Mouse (Mus musculus) heart, adult 2 months (tissue): ENCODE results near the gene Gm9803. TPM values are rescaled to one million over a fixed set of nuclear protein-coding genes. Genes with fewer than 3 reads are reported as not detected.

Experiments
- DNase-seq, 2 experiments: peaks; one replicate each; pipeline ENCODE4 v3.0.0; 2021
- H3K27ac ChIP-seq: fragments of 200-600 bp; 2 replicates; pipeline ENCODE4 v1.8.1; 2022
- H3K27me3 ChIP-seq: fragments of 200-500 bp; 2 replicates; pipeline ENCODE4 v1.6.1; 2012; ENCODE audit warnings: mild to moderate bottlenecking, low read length, inconsistent platforms, mixed read lengths; ENCODE audit not compliant: control insufficient read depth, insufficient read depth
- H3K36me3 ChIP-seq: fragments of 200-500 bp; 2 replicates; pipeline ENCODE4 v1.6.1; 2012; ENCODE audit warnings: low read length, inconsistent platforms; ENCODE audit not compliant: control insufficient read depth, insufficient read depth
- H3K4me1 ChIP-seq: fragments of 200-500 bp; 2 replicates; pipeline ENCODE4 v1.6.1; 2011; ENCODE audit warnings: low read length; ENCODE audit not compliant: control insufficient read depth, insufficient read depth
- H3K4me3 ChIP-seq: fragments of 200-600 bp; 2 replicates; pipeline ENCODE4 v1.8.1; 2022
- H3K79me2 ChIP-seq: fragments of 200-500 bp; replicated peaks from 2 replicates; pipeline ENCODE4 v1.6.1; 2012; ENCODE audit warnings: mild to moderate bottlenecking, inconsistent platforms, low read length, moderate library complexity, mixed read lengths; ENCODE audit not compliant: control insufficient read depth, insufficient read depth
- H3K9ac ChIP-seq: fragments of 200-500 bp; 2 replicates; pipeline ENCODE4 v1.6.1; 2012; ENCODE audit warnings: low read depth, mild to moderate bottlenecking, control low read depth, inconsistent platforms, low read length, mixed read lengths
- CTCF ChIP-seq: fragments of 200-600 bp; IDR thresholded peaks from 2 replicates; pipeline ENCODE4 v1.8.1; 2022; ENCODE audit warnings: antibody characterized with exemption, mild to moderate bottlenecking, moderate library complexity
- EP300 ChIP-seq: fragments of 200-500 bp; IDR thresholded peaks from 2 replicates; pipeline ENCODE4 v1.6.1; 2011; ENCODE audit warnings: low read depth, low read length, control low read depth; ENCODE audit not compliant: insufficient read depth
- POLR2A ChIP-seq: fragments of 200-500 bp; IDR thresholded peaks from 2 replicates; pipeline ENCODE4 v1.6.1; 2011; ENCODE audit warnings: mild to moderate bottlenecking, low read depth, low read length, control low read depth; ENCODE audit not compliant: insufficient read depth
- WGBS: fragments of 180-500 bp; shearing (Covaris S2); methylation state at CpG from one replicate; pipeline ENCODE4 v1.1.7; 2018; 5-methylcytosine and 5-hydroxymethylcytosine counted together
- intact Hi-C: fragments of 180-260 bp; cut with DNase I; formaldehyde crosslinking; loops from one replicate; pipeline ENCODE4 v1.15.1; 2025
- polyA plus RNA-seq: library from polyadenylated mRNA; depleted of rRNA; stranded (reverse); fragments of >200 nt; gene quantifications from 2 replicates; pipeline ENCODE4 v1.2.3, GENCODE M21; 2012
- total RNA-seq, 2 experiments: library from RNA; stranded (reverse); gene quantifications; 2 replicates each; pipeline ENCODE4 v1.2.3; 2021

Gene Gm9803
- total and polyA plus RNA-seq, 3 experiments, result 7.9 to 95.5 (median 18.6) TPM

DNA sequence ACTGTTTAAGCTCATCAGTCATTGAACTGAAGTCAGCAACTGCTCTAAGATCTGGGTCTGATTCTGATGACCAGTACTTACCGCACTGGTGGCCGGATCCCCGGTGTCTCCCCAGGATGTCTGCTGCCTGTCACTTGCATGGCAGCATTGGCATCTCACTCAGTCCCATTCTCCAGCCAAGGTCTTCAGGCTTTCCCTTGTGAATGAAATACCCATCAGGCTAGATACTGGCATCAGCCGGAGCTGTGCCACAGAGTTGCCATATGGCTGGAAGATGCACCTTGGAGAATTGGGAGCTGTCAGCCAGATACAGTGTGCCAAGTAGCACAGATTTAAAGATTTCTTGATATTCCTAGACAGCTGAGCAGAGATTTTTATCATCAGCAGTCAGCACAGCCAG lies 21.3 kb upstream of the Gm9803 start:
- intact Hi-C loops, result no loop called here
- TF ChIP-seq EP300 (no peak), POLR2A (no peak), CTCF (no peak)
- no peaks in the 10 kb centered on the region for H3K4me1 ChIP-seq
- no peak overlapping the region for H3K4me3 ChIP-seq
- H3K27ac ChIP-seq, result no peak overlapping the region
- H3K27me3 ChIP-seq, result no peaks in the 10 kb centered on the region
- no peaks in the 10 kb centered on the region for H3K36me3 ChIP-seq
- WGBS, result 89% methylated on average over 4 of the region's 4 CpGs
- H3K9ac ChIP-seq, result no peak overlapping the region
- no peaks in the 10 kb centered on the region for H3K79me2 ChIP-seq
- no peak for DNase-seq

GRCm38 (mm10) chr10:43504291-43504690 lies 19.6 kb upstream of the Gm9803 start:
- TF ChIP-seq EP300 (no peak), CTCF (no peak), POLR2A (no peak)
- Histone ChIP-seq H3K9ac (no peak overlapping the region), H3K27ac (no peak overlapping the region), H3K36me3 (no peaks in the 10 kb centered on the region), H3K27me3 (no peaks in the 10 kb centered on the region), H3K4me1 (no peaks in the 10 kb centered on the region), H3K4me3 (no peak overlapping the region), H3K79me2 (no peaks in the 10 kb centered on the region)
- intact Hi-C loops, result no loop called here
- WGBS, result 38% methylated on average over 1 of the region's 1 CpGs
- DNase-seq, result no peak

DNA sequence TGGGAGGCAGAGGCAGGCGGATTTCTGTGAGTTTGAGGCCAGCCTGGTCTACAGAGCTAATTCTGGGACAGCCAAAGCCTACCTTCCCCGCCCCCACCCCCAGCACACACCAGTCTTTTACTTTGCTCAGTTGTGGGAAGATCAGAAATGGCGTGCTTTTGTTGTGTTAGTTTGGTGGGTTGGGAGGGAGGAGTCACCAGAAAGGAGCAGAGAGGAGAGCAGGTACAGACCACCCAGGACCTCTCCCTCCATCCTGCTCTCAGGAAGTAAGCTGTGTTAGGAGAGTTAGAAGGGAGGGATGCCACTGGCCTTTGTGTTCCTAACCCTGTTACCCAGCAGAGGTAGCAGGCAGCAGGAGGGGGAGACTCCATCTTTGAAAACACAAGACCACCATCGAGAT lies 16.8 kb upstream of the Gm9803 start:
- no peaks in the 10 kb centered on the region for H3K36me3 ChIP-seq
- WGBS, result 80% methylated on average over 4 of the region's 4 CpGs

DNA sequence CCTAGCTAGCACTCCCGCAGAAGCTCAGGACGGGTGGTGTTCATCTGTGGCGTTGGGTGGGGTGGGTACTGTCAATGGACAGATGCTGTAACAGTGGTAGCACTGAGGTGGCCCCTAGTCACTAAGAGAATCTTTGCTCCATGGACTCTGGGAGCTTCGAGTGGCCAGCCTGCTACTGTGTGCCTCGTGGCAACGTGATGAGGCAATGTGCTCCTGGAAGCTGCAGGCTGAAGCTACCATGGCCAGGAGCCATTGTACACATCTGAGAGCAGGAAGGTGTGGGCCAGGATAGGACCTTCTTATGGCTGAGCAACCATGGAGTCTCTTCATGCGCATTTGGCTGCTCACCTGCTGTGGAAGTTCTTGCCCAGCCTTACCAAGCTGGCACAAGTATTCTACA lies 14.7 kb upstream of the Gm9803 start:
- Histone ChIP-seq H3K4me3 (no peak overlapping the region), H3K4me1 (no peaks in the 10 kb centered on the region), H3K9ac (no peak overlapping the region), H3K79me2 (no peaks in the 10 kb centered on the region), H3K36me3 (no peaks in the 10 kb centered on the region), H3K27me3 (no peaks in the 10 kb centered on the region), H3K27ac (no peak overlapping the region)
- TF ChIP-seq EP300 (no peak), CTCF (no peak), POLR2A (no peak)
- no peak for DNase-seq
- intact Hi-C loops, result no loop called here
- 93% methylated on average over 7 of the region's 7 CpGs for WGBS

More for the DNA sequence above, 16.8 kb upstream of the Gm9803 start:
- Histone ChIP-seq H3K79me2 (no peaks in the 10 kb centered on the region), H3K4me1 (no peaks in the 10 kb centered on the region), H3K27me3 (no peaks in the 10 kb centered on the region), H3K27ac (no peak overlapping the region), H3K4me3 (no peak overlapping the region), H3K9ac (no peak overlapping the region)
- intact Hi-C loops, result no loop called here
- no peak for DNase-seq
- TF ChIP-seq POLR2A (no peak), CTCF (no peak), EP300 (no peak)

DNA sequence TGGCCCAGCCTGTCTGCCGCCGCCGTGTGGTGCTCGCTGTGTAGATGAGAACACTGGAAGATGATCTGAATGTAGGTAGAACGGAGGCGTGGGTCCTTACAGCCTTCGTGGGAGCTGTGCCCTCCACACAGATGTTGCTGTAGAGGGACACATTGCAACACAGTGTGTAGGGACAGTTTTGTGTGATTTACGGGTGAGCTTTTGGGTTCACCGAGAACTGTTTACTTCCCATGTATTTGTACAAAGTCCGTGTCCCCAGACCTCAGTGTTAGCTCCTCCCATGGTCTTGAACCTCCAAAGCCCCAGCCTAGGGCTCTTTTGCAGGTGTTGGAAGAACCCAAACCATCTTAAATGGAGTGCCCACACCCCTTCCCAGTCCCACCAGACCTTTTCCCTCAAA lies 10.9 kb upstream of the Gm9803 start:
- no peak for DNase-seq
- no peaks in the 10 kb centered on the region for H3K79me2 ChIP-seq
- whole genome bisulfite sequencing, result 96% methylated on average over 10 of the region's 10 CpGs
- H3K4me1 ChIP-seq, result peaks cover 8% of the 10 kb centered on the region; the same call in 1 of the 2 replicates
- no peak for TF ChIP-seq EP300
- no peak for TF ChIP-seq POLR2A
- no peak for TF ChIP-seq CTCF
- intact Hi-C loops, result no loop called here
- no peaks in the 10 kb centered on the region for H3K36me3 ChIP-seq
- no peak overlapping the region for H3K9ac ChIP-seq
- H3K27ac ChIP-seq, result no peak overlapping the region
- H3K4me3 ChIP-seq, result no peak overlapping the region
- H3K27me3 ChIP-seq, result no peaks in the 10 kb centered on the region

GRCm38 (mm10) chr10:43516992-43517660 lies 6.8 kb upstream of the Gm9803 start:
- intact Hi-C loops, result no loop called here
- no peak for DNase-seq
- Histone ChIP-seq H3K9ac (no peak overlapping the region), H3K27ac (no peak overlapping the region; the same call in 1 of the 2 replicates), H3K79me2 (no peaks in the 10 kb centered on the region), H3K27me3 (no peaks in the 10 kb centered on the region), H3K36me3 (no peaks in the 10 kb centered on the region), H3K4me3 (no peak overlapping the region), H3K4me1 (peaks cover 8% of the 10 kb centered on the region; the same call in 1 of the 2 replicates)
- 69% methylated on average over 6 of the region's 6 CpGs for WGBS
- TF ChIP-seq POLR2A (no peak), EP300 (no peak), CTCF (no peak)
